Mouse (Mus musculus): ENCODE data around the gene 9430038I01Rik. TPM values are rescaled to one million over a fixed set of nuclear protein-coding genes. Genes with fewer than 3 reads are reported as not detected.

The 9430038I01Rik gene
- polyA plus RNA-seq, 1 experiment from 2014 or later: 19.5 TPM

- Histone ChIP-seq H3K27me3 (ENCODE audit: control insufficient read depth, insufficient read depth, low read length) (no peaks in the 10 kb centered on the region), H3K36me3 (ENCODE audit: control insufficient read depth, insufficient read depth, low read length) (no peaks in the 10 kb centered on the region), H3K27ac (ENCODE audit: low read depth, low read length) (no peak overlapping the region), H3K4me2 (replicated peaks; ENCODE audit: low read depth, low read length) (no peak overlapping the region), H3K9me3 (ENCODE audit: control insufficient read depth, low read length) (no peaks in the 10 kb centered on the region), H3K4me3 (ENCODE audit: low read depth, low read length) (no peak overlapping the region), H3K9ac (ENCODE audit: low read depth, low read length) (no peak overlapping the region), H3K4me1 (replicated peaks; ENCODE audit: control insufficient read depth, insufficient read depth, low read length) (no peaks in the 10 kb centered on the region)
- DNase-seq (ENCODE audit: low spot score): no peak
- WGBS: 92% methylated on average over 5 of the region's 5 CpGs
- no peak for ATAC-seq (ENCODE audit: low FRiP score)
These were observed 22.7 kb downstream of the 9430038I01Rik start for GRCm38 (mm10) chr7:137387863-137388262.

- Histone ChIP-seq H3K27me3 (ENCODE audit: control insufficient read depth, insufficient read depth, low read length) (no peaks in the 10 kb centered on the region), H3K36me3 (ENCODE audit: control insufficient read depth, insufficient read depth, low read length) (no peaks in the 10 kb centered on the region), H3K27ac (ENCODE audit: low read depth, low read length) (no peak overlapping the region), H3K9ac (ENCODE audit: low read depth, low read length) (no peak overlapping the region), H3K9me3 (ENCODE audit: control insufficient read depth, low read length) (no peaks in the 10 kb centered on the region), H3K4me1 (replicated peaks; ENCODE audit: control insufficient read depth, insufficient read depth, low read length) (no peaks in the 10 kb centered on the region), H3K4me2 (replicated peaks; ENCODE audit: low read depth, low read length) (no peak overlapping the region), H3K4me3 (ENCODE audit: low read depth, low read length) (no peak overlapping the region)
- 94% methylated on average over 7 of the region's 7 CpGs for WGBS
- no peak for ATAC-seq (ENCODE audit: low FRiP score)
- DNase-seq (ENCODE audit: low spot score): no peak
These were observed 35.6 kb downstream of the 9430038I01Rik start for GRCm38 (mm10) chr7:137374996-137375395.

GRCm38 (mm10) chr7:137371770-137372169 is 38.8 kb downstream of the 9430038I01Rik start:
- H3K36me3 ChIP-seq (ENCODE audit: control insufficient read depth, insufficient read depth, low read length): no peaks in the 10 kb centered on the region
- H3K27ac ChIP-seq (ENCODE audit: low read depth, low read length): no peak overlapping the region
- WGBS: 69% methylated on average over 4 of the region's 4 CpGs
- no peaks in the 10 kb centered on the region for H3K4me1 ChIP-seq (replicated peaks; ENCODE audit: control insufficient read depth, insufficient read depth, low read length)
- DNase-seq (ENCODE audit: low spot score) (no peak), ATAC-seq (ENCODE audit: low FRiP score) (no peak)
- H3K9me3 ChIP-seq (ENCODE audit: control insufficient read depth, low read length): no peaks in the 10 kb centered on the region
- no peak overlapping the region for H3K4me3 ChIP-seq (ENCODE audit: low read depth, low read length)
- H3K27me3 ChIP-seq (ENCODE audit: control insufficient read depth, insufficient read depth, low read length): no peaks in the 10 kb centered on the region
- H3K4me2 ChIP-seq (replicated peaks; ENCODE audit: low read depth, low read length): no peak overlapping the region
- no peak overlapping the region for H3K9ac ChIP-seq (ENCODE audit: low read depth, low read length)

GRCm38 (mm10) chr7:137370175-137370574 is 40.4 kb downstream of the 9430038I01Rik start:
- H3K4me1 ChIP-seq (replicated peaks; ENCODE audit: control insufficient read depth, insufficient read depth, low read length): no peaks in the 10 kb centered on the region
- H3K9ac ChIP-seq (ENCODE audit: low read depth, low read length): no peak overlapping the region
- DNase-seq (ENCODE audit: low spot score) (no peak), ATAC-seq (ENCODE audit: low FRiP score) (no peak)
- WGBS: 43% methylated on average over 2 of the region's 2 CpGs
- H3K9me3 ChIP-seq (ENCODE audit: control insufficient read depth, low read length): no peaks in the 10 kb centered on the region
- H3K4me2 ChIP-seq (replicated peaks; ENCODE audit: low read depth, low read length): no peak overlapping the region
- H3K27me3 ChIP-seq (ENCODE audit: control insufficient read depth, insufficient read depth, low read length): no peaks in the 10 kb centered on the region
- H3K27ac ChIP-seq (ENCODE audit: low read depth, low read length): no peak overlapping the region
- no peak overlapping the region for H3K4me3 ChIP-seq (ENCODE audit: low read depth, low read length)
- H3K36me3 ChIP-seq (ENCODE audit: control insufficient read depth, insufficient read depth, low read length): no peaks in the 10 kb centered on the region

GRCm38 (mm10) chr7:137366736-137367135 is 43.8 kb downstream of the 9430038I01Rik start:
- WGBS: 84% methylated on average over 4 of the region's 4 CpGs
- Histone ChIP-seq H3K4me2 (replicated peaks; ENCODE audit: low read depth, low read length) (no peak overlapping the region), H3K9ac (ENCODE audit: low read depth, low read length) (no peak overlapping the region), H3K4me1 (replicated peaks; ENCODE audit: control insufficient read depth, insufficient read depth, low read length) (no peaks in the 10 kb centered on the region), H3K36me3 (ENCODE audit: control insufficient read depth, insufficient read depth, low read length) (no peaks in the 10 kb centered on the region), H3K27me3 (ENCODE audit: control insufficient read depth, insufficient read depth, low read length) (no peaks in the 10 kb centered on the region), H3K4me3 (ENCODE audit: low read depth, low read length) (no peak overlapping the region), H3K9me3 (ENCODE audit: control insufficient read depth, low read length) (no peaks in the 10 kb centered on the region), H3K27ac (ENCODE audit: low read depth, low read length) (no peak overlapping the region)
- ATAC-seq (ENCODE audit: low FRiP score) (no peak), DNase-seq (ENCODE audit: low spot score) (no peak)

- no peak overlapping the region for H3K4me2 ChIP-seq (replicated peaks; ENCODE audit: low read depth, low read length)
- H3K27me3 ChIP-seq (ENCODE audit: control insufficient read depth, insufficient read depth, low read length): no peaks in the 10 kb centered on the region
- no peaks in the 10 kb centered on the region for H3K36me3 ChIP-seq (ENCODE audit: control insufficient read depth, insufficient read depth, low read length)
- no peak for DNase-seq (ENCODE audit: low spot score)
- WGBS: 98% methylated on average over 8 of the region's 8 CpGs
- no peaks in the 10 kb centered on the region for H3K9me3 ChIP-seq (ENCODE audit: control insufficient read depth, low read length)
- no peaks in the 10 kb centered on the region for H3K4me1 ChIP-seq (replicated peaks; ENCODE audit: control insufficient read depth, insufficient read depth, low read length)
- H3K27ac ChIP-seq (ENCODE audit: low read depth, low read length): no peak overlapping the region
- no peak for ATAC-seq (ENCODE audit: low FRiP score)
- no peak overlapping the region for H3K4me3 ChIP-seq (ENCODE audit: low read depth, low read length)
- H3K9ac ChIP-seq (ENCODE audit: low read depth, low read length): no peak overlapping the region
These were observed 45.5 kb downstream of the 9430038I01Rik start for GRCm38 (mm10) chr7:137365056-137365455.

GRCm38 (mm10) chr7:137364571-137364970 is 46.0 kb downstream of the 9430038I01Rik start:
- DNase-seq (ENCODE audit: low spot score) (no peak), ATAC-seq (ENCODE audit: low FRiP score) (no peak)
- no peaks in the 10 kb centered on the region for H3K9me3 ChIP-seq (ENCODE audit: control insufficient read depth, low read length)
- no peak overlapping the region for H3K4me2 ChIP-seq (replicated peaks; ENCODE audit: low read depth, low read length)
- H3K9ac ChIP-seq (ENCODE audit: low read depth, low read length): no peak overlapping the region
- 87% methylated on average over 7 of the region's 7 CpGs for WGBS
- no peak overlapping the region for H3K4me3 ChIP-seq (ENCODE audit: low read depth, low read length)
- no peaks in the 10 kb centered on the region for H3K36me3 ChIP-seq (ENCODE audit: control insufficient read depth, insufficient read depth, low read length)
- H3K27me3 ChIP-seq (ENCODE audit: control insufficient read depth, insufficient read depth, low read length): no peaks in the 10 kb centered on the region
- no peaks in the 10 kb centered on the region for H3K4me1 ChIP-seq (replicated peaks; ENCODE audit: control insufficient read depth, insufficient read depth, low read length)
- no peak overlapping the region for H3K27ac ChIP-seq (ENCODE audit: low read depth, low read length)

GRCm38 (mm10) chr7:137346860-137347259 is 63.7 kb downstream of the 9430038I01Rik start:
- DNase-seq (ENCODE audit: low spot score) (no peak), ATAC-seq (ENCODE audit: low FRiP score) (no peak)
- Histone ChIP-seq H3K4me1 (replicated peaks; ENCODE audit: control insufficient read depth, insufficient read depth, low read length) (no peaks in the 10 kb centered on the region), H3K4me3 (ENCODE audit: low read depth, low read length) (no peak overlapping the region), H3K9ac (ENCODE audit: low read depth, low read length) (no peak overlapping the region), H3K27me3 (ENCODE audit: control insufficient read depth, insufficient read depth, low read length) (no peaks in the 10 kb centered on the region), H3K27ac (ENCODE audit: low read depth, low read length) (no peak overlapping the region), H3K36me3 (ENCODE audit: control insufficient read depth, insufficient read depth, low read length) (no peaks in the 10 kb centered on the region), H3K9me3 (ENCODE audit: control insufficient read depth, low read length) (no peaks in the 10 kb centered on the region), H3K4me2 (replicated peaks; ENCODE audit: low read depth, low read length) (no peak overlapping the region)
- 81% methylated on average over 7 of the region's 7 CpGs for WGBS

- DNase-seq (ENCODE audit: low spot score) (no peak), ATAC-seq (ENCODE audit: low FRiP score) (no peak)
- no peaks in the 10 kb centered on the region for H3K4me1 ChIP-seq (replicated peaks; ENCODE audit: control insufficient read depth, insufficient read depth, low read length)
- H3K36me3 ChIP-seq (ENCODE audit: control insufficient read depth, insufficient read depth, low read length): no peaks in the 10 kb centered on the region
- no peak overlapping the region for H3K9ac ChIP-seq (ENCODE audit: low read depth, low read length)
- WGBS: 79% methylated on average over 10 of the region's 10 CpGs
- no peak overlapping the region for H3K4me3 ChIP-seq (ENCODE audit: low read depth, low read length)
- H3K9me3 ChIP-seq (ENCODE audit: control insufficient read depth, low read length): no peaks in the 10 kb centered on the region
- no peak overlapping the region for H3K27ac ChIP-seq (ENCODE audit: low read depth, low read length)
- H3K4me2 ChIP-seq (replicated peaks; ENCODE audit: low read depth, low read length): no peak overlapping the region
- H3K27me3 ChIP-seq (ENCODE audit: control insufficient read depth, insufficient read depth, low read length): no peaks in the 10 kb centered on the region
These were observed 64.5 kb downstream of the 9430038I01Rik start for GRCm38 (mm10) chr7:137346068-137346467.

Measured in hindbrain, embryonic 11.5 days (tissue).